Mouse (Mus musculus) spleen, adult 2 months (tissue): ENCODE results near the gene Adap2.
A peak's percentile ranks its signal among the peaks of the same experiment; 100 is the strongest.

ENCODE experiments used
- CTCF ChIP-seq: fragments of 200-500 bp; IDR thresholded peaks from 2 replicates; pipeline ENCODE4 v1.5.1; 2011; ENCODE audit warnings: mild to moderate bottlenecking, inconsistent platforms; ENCODE audit not compliant: insufficient read depth, insufficient read length, insufficient replicate concordance; ENCODE audit errors: extremely low read depth
- POLR2A ChIP-seq: fragments of 200-500 bp; IDR thresholded peaks from 2 replicates; pipeline ENCODE4 v1.6.1; 2011; ENCODE audit warnings: low read depth, low read length, inconsistent platforms

DNA sequence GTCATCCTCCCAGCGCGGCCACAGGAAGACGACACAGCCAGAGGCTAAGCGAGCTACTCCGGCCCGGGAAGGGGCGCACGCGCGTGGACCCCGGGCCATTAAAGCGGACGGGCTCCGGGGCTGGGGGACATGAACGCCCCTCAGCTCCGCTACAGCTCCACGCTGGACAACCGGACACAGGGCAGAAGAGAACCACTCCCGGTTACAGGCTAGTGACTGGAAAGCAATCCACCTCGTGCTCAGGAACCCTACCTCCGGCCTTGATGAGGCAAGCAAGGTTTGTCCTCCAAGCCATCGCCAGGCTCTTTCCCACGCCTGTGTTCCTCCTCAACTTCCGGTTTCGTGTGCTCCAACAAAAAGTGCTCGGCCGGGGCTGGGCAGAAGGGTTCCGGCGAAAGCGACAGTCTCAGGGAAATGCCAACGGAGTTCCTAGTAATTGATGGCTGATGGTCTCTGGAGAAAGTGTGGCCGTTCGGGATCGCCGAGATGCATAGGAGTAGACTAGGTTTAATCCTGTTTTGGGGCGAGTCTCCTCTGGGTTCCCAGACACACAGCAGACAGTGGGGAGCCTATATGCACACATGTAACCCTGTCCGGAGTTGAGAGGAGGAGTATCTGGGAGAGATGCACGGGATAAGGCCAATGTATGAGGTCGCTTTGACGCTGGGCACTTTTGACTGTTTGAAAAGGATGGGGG is 11.9 kb upstream of the Adap2 start, which contains the start of gene Tefm:
- peak; percentile 63 for TF ChIP-seq POLR2A
- TF ChIP-seq CTCF: no peak
